Comparison of ENCODE assay signal across 24 mouse cellular contexts in the genomic region with DNA sequence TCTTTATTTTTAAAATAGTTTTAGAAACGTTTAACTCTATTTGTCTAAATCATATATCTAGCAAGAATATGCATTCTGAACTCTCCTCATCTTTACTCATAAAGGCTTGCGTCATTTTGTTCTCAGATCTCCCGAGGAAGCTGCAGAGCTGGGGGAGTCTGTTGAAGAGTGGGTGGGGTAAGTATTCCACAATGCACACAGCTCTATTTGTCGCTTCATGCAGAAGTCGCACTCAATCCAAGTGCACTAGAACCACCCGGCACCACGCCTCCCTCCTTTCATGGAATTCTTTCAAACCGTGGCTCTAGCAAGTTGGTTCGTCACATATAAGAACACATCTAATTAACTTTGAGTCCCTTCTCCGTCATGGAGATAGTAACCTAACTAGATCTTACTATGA. TPM values are rescaled to one million over a fixed set of nuclear protein-coding genes. Genes with fewer than 3 reads are reported as not detected.
DNase-seq lines count a peak whose midpoint lies in the region; TF ChIP-seq lines count a peak whose summit lies in the region.
"Had no signal": no experiment of that assay in that cellular context is flagged by ENCODE, and none has a peak within 500 bp of the region (broad histone marks: within the 10 kb centered on the region; RNA-seq: fewer than 3 reads in every experiment).

No protein-coding gene starts in this region.

- H3K4me3 ChIP-seq in heart, embryonic 10.5 days, result no peak overlapping the region
- no peak overlapping the region for H3K4me3 ChIP-seq in embryonic fibroblast, embryonic 13.5 days (ENCODE audit: insufficient read depth, low read length)
- H3K4me3 ChIP-seq: embryonic facial prominence, embryonic 15.5 days; heart, embryonic 13.5 days; limb, embryonic 10.5 days; liver, embryonic 15.5 days; midbrain, embryonic 15.5 days had no signal

- 0 out of 2 replicates have a peak, but pooled peaks cover 4% of the 10 kb centered on the region for H3K36me3 ChIP-seq in heart, embryonic 10.5 days
- H3K36me3 ChIP-seq: embryonic facial prominence, embryonic 15.5 days; heart, embryonic 13.5 days; midbrain, embryonic 15.5 days had no signal

- DNase-seq in heart, adult 11 months, result peak; percentile 73
- DNase-seq in heart, embryonic 10.5 days (ENCODE audit: low spot score), result no peak
- DNase-seq in right cerebral cortex, adult 18-20 months, result peak; percentile 62
- DNase-seq in right cerebral cortex, postnatal 4 days, result no peak
- DNase-seq in thymus, adult 18-20 months, result no peak
- DNase-seq in adrenal gland, adult (ENCODE audit: inconsistent age in 2 of 2, low spot score in 1 of 2), result no peak
- DNase-seq: adrenal gland, postnatal 36 days; B cell, adult 2 months; cerebellum, adult 11 months; cerebellum, adult 9-11 months; gastrocnemius, postnatal 10 days; heart, postnatal 14 days; kidney, adult 11 months; kidney, postnatal 4 days; liver; spleen, adult 18-20 months; thymus, postnatal 25 days had no signal

- peaks cover 26% of the 10 kb centered on the region for H3K4me1 ChIP-seq in heart, embryonic 10.5 days
- peaks cover 38% of the 10 kb centered on the region for H3K4me1 ChIP-seq in embryonic fibroblast, embryonic 13.5 days (ENCODE audit: control insufficient read depth, insufficient read depth, low read length)

- H3K27me3 ChIP-seq in heart, embryonic 10.5 days (ENCODE audit: insufficient read depth, poor library complexity, severe bottlenecking), result no peaks in the 10 kb centered on the region
- H3K27me3 ChIP-seq: embryonic facial prominence, embryonic 15.5 days; heart, embryonic 13.5 days; liver, embryonic 15.5 days; midbrain, embryonic 15.5 days had no signal

- WGBS in heart, embryonic 10.5 days, result 89% methylated on average over 10 of the region's 10 CpGs

- no peak for TF ChIP-seq POLR2A in embryonic fibroblast, embryonic 13.5 days (IDR thresholded peaks at IDR 0.05; ENCODE audit: low read depth, low read length)

- H3K27ac ChIP-seq in heart, embryonic 10.5 days, result no peak overlapping the region
- peak overlapping the region; percentile 100 for H3K27ac ChIP-seq in embryonic fibroblast, embryonic 13.5 days (ENCODE audit: insufficient read depth, low read length)
- H3K27ac ChIP-seq: embryonic facial prominence, embryonic 15.5 days; heart, embryonic 13.5 days; hindbrain, postnatal 0 days; limb, embryonic 10.5 days; liver, embryonic 15.5 days; midbrain, embryonic 15.5 days had no signal

- TF ChIP-seq CTCF in embryonic fibroblast, embryonic 13.5 days (IDR thresholded peaks at IDR 0.05; ENCODE audit: borderline replicate concordance, insufficient read depth, low read length), result no peak

- H3K9me3 ChIP-seq in heart, embryonic 10.5 days, result no peaks in the 10 kb centered on the region
- H3K9me3 ChIP-seq: embryonic facial prominence, embryonic 15.5 days; heart, embryonic 13.5 days; limb, embryonic 10.5 days; liver, embryonic 15.5 days; midbrain, embryonic 15.5 days had no signal

RNA-seq across cellular contexts. Expression of a gene that starts 45.8 kb away (rescaled TPM):
- 11.8 and 12.8 TPM in 2 replicates for polyA plus RNA-seq in heart, embryonic 10.5 days (2016; fragmentation: Nextera tagmentation; extraction: Ambion mirVana)
- 6.4 and 8.2 TPM in 2 replicates for polyA plus RNA-seq in embryonic fibroblast, embryonic 13.5 days (2011; ENCODE audit: insufficient read length, low read depth, missing spikeins)

RNA-seq across cellular contexts. Expression of a gene that starts 46.0 kb away (rescaled TPM):
- 54.3 and 60.4 TPM in 2 replicates for polyA plus RNA-seq in heart, embryonic 10.5 days (2016; fragmentation: Nextera tagmentation; extraction: Ambion mirVana)
- polyA plus RNA-seq in embryonic fibroblast, embryonic 13.5 days (2011; ENCODE audit: insufficient read length, low read depth, missing spikeins), result 70.3 and 71.4 TPM in 2 replicates

Comparison
In these comparisons a context has a peak if more than half of its experiments do, and no peak if none do; other contexts are left out.
1. DNase-seq: peak in heart, adult 11 months (single experiment) and right cerebral cortex, adult 18-20 months (single experiment); none in heart, embryonic 10.5 days (single experiment), right cerebral cortex, postnatal 4 days (single experiment), thymus, adult 18-20 months (0 of 2) and adrenal gland, adult (0 of 2).